Mouse (Mus musculus): ENCODE measurements around the gene Kremen1. TPM values are rescaled to one million over a fixed set of nuclear protein-coding genes. Genes with fewer than 3 reads are reported as not detected.

Kremen1 gene
- polyA plus RNA-seq, 1 experiment from 2014 or later, result 25.9 TPM

GRCm38 (mm10) chr11:5289826-5290580 is 28.6 kb upstream of the Kremen1 start:
- Histone ChIP-seq H3K9me3 (ENCODE audit: low read length) (no peaks in the 10 kb centered on the region), H3K9ac (replicated peaks; ENCODE audit: low read length) (no peak overlapping the region), H3K4me3 (ENCODE audit: low read length) (no peak overlapping the region), H3K4me2 (replicated peaks; ENCODE audit: low read depth, low read length) (no peak overlapping the region), H3K36me3 (ENCODE audit: insufficient read depth, low read length) (peaks cover 17% of the 10 kb centered on the region), H3K27me3 (ENCODE audit: insufficient read depth, low read length) (no peaks in the 10 kb centered on the region), H3K27ac (ENCODE audit: low read length) (no peak overlapping the region), H3K4me1 (ENCODE audit: insufficient read depth, low read length) (peaks cover 17% of the 10 kb centered on the region)
- 78% methylated on average over 4 of the region's 4 CpGs for WGBS
- no peak for ATAC-seq (ENCODE audit: low FRiP score, low TSS enrichment)

- Histone ChIP-seq H3K36me3 (ENCODE audit: insufficient read depth, low read length) (peaks cover 56% of the 10 kb centered on the region), H3K4me3 (ENCODE audit: low read length) (no peak overlapping the region), H3K4me1 (ENCODE audit: insufficient read depth, low read length) (no peaks in the 10 kb centered on the region), H3K27me3 (ENCODE audit: insufficient read depth, low read length) (no peaks in the 10 kb centered on the region), H3K9ac (replicated peaks; ENCODE audit: low read length) (no peak overlapping the region), H3K27ac (ENCODE audit: low read length) (no peak overlapping the region), H3K9me3 (ENCODE audit: low read length) (no peaks in the 10 kb centered on the region), H3K4me2 (replicated peaks; ENCODE audit: low read depth, low read length) (no peak overlapping the region)
- ATAC-seq (ENCODE audit: low FRiP score, low TSS enrichment), result no peak
- WGBS, result 93% methylated on average over 2 of the region's 2 CpGs
Measured at GRCm38 (mm10) chr11:5283987-5284386, 22.6 kb upstream of the Kremen1 start.

- Histone ChIP-seq H3K27ac (ENCODE audit: low read length) (no peak overlapping the region), H3K4me3 (ENCODE audit: low read length) (no peak overlapping the region), H3K27me3 (ENCODE audit: insufficient read depth, low read length) (no peaks in the 10 kb centered on the region), H3K4me1 (ENCODE audit: insufficient read depth, low read length) (no peaks in the 10 kb centered on the region), H3K4me2 (replicated peaks; ENCODE audit: low read depth, low read length) (no peak overlapping the region), H3K9me3 (ENCODE audit: low read length) (no peaks in the 10 kb centered on the region), H3K36me3 (ENCODE audit: insufficient read depth, low read length) (peaks cover 42% of the 10 kb centered on the region), H3K9ac (replicated peaks; ENCODE audit: low read length) (no peak overlapping the region)
- WGBS, result 95% methylated on average over 7 of the region's 7 CpGs
- no peak for ATAC-seq (ENCODE audit: low FRiP score, low TSS enrichment)
Measured at GRCm38 (mm10) chr11:5280932-5281331, 19.6 kb upstream of the Kremen1 start.

- no peak overlapping the region for H3K9ac ChIP-seq (replicated peaks; ENCODE audit: low read length)
- no peak overlapping the region for H3K4me3 ChIP-seq (ENCODE audit: low read length)
- peaks cover 31% of the 10 kb centered on the region for H3K36me3 ChIP-seq (ENCODE audit: insufficient read depth, low read length)
- H3K27me3 ChIP-seq (ENCODE audit: insufficient read depth, low read length), result no peaks in the 10 kb centered on the region
- WGBS, result 80% methylated on average over 2 of the region's 2 CpGs
- ATAC-seq (ENCODE audit: low FRiP score, low TSS enrichment), result no peak
- H3K4me2 ChIP-seq (replicated peaks; ENCODE audit: low read depth, low read length), result no peak overlapping the region
- no peaks in the 10 kb centered on the region; the same call in 1 of the 2 replicates for H3K4me1 ChIP-seq (ENCODE audit: insufficient read depth, low read length)
- H3K9me3 ChIP-seq (ENCODE audit: low read length), result no peaks in the 10 kb centered on the region
- no peak overlapping the region for H3K27ac ChIP-seq (ENCODE audit: low read length)
Measured at GRCm38 (mm10) chr11:5278463-5278862, 17.1 kb upstream of the Kremen1 start.

GRCm38 (mm10) chr11:5277307-5277971 is 16.1 kb upstream of the Kremen1 start:
- 81% methylated on average over 5 of the region's 5 CpGs for WGBS
- H3K4me1 ChIP-seq (ENCODE audit: insufficient read depth, low read length), result peaks cover 4% of the 10 kb centered on the region; the same call in 1 of the 2 replicates

GRCm38 (mm10) chr11:5275216-5275615 is 13.9 kb upstream of the Kremen1 start:
- no peak overlapping the region for H3K4me2 ChIP-seq (replicated peaks; ENCODE audit: low read depth, low read length)
- WGBS, result 76% methylated on average over 4 of the region's 4 CpGs
- H3K9ac ChIP-seq (replicated peaks; ENCODE audit: low read length), result no peak overlapping the region
- no peaks in the 10 kb centered on the region for H3K9me3 ChIP-seq (ENCODE audit: low read length)
- no peak overlapping the region for H3K27ac ChIP-seq (ENCODE audit: low read length)
- H3K4me1 ChIP-seq (ENCODE audit: insufficient read depth, low read length), result peaks cover 14% of the 10 kb centered on the region; the same call in 1 of the 2 replicates
- H3K4me3 ChIP-seq (ENCODE audit: low read length), result no peak overlapping the region
- no peak for ATAC-seq (ENCODE audit: low FRiP score, low TSS enrichment)
- H3K27me3 ChIP-seq (ENCODE audit: insufficient read depth, low read length), result no peaks in the 10 kb centered on the region
- 0 out of 2 replicates have a peak, but pooled peaks cover under 1% of the 10 kb centered on the region for H3K36me3 ChIP-seq (ENCODE audit: insufficient read depth, low read length)

More at GRCm38 (mm10) chr11:5277307-5277971, 16.1 kb upstream of the Kremen1 start:
- ATAC-seq (ENCODE audit: low FRiP score, low TSS enrichment), result no peak
- H3K36me3 ChIP-seq (ENCODE audit: insufficient read depth, low read length), result peaks cover 22% of the 10 kb centered on the region
- no peaks in the 10 kb centered on the region for H3K9me3 ChIP-seq (ENCODE audit: low read length)
- no peak overlapping the region for H3K4me3 ChIP-seq (ENCODE audit: low read length)
- H3K27ac ChIP-seq (ENCODE audit: low read length), result no peak overlapping the region
- H3K9ac ChIP-seq (replicated peaks; ENCODE audit: low read length), result no peak overlapping the region
- H3K4me2 ChIP-seq (replicated peaks; ENCODE audit: low read depth, low read length), result no peak overlapping the region
- H3K27me3 ChIP-seq (ENCODE audit: insufficient read depth, low read length), result no peaks in the 10 kb centered on the region

GRCm38 (mm10) chr11:5272536-5273234 is 11.3 kb upstream of the Kremen1 start:
- Histone ChIP-seq H3K9ac (replicated peaks; ENCODE audit: low read length) (no peak overlapping the region), H3K4me3 (ENCODE audit: low read length) (no peak overlapping the region), H3K9me3 (ENCODE audit: low read length) (no peaks in the 10 kb centered on the region), H3K36me3 (ENCODE audit: insufficient read depth, low read length) (no peaks in the 10 kb centered on the region), H3K4me1 (ENCODE audit: insufficient read depth, low read length) (peaks cover 14% of the 10 kb centered on the region; the same call in 1 of the 2 replicates), H3K4me2 (replicated peaks; ENCODE audit: low read depth, low read length) (no peak overlapping the region), H3K27me3 (ENCODE audit: insufficient read depth, low read length) (no peaks in the 10 kb centered on the region), H3K27ac (ENCODE audit: low read length) (no peak overlapping the region)
- 65% methylated on average over 8 of the region's 9 CpGs for WGBS
- ATAC-seq (ENCODE audit: low FRiP score, low TSS enrichment), result 0 out of 2 replicates have a peak, but pooled peaks have one; percentile 15

- ATAC-seq (ENCODE audit: low FRiP score, low TSS enrichment), result no peak
- Histone ChIP-seq H3K4me3 (ENCODE audit: low read length) (no peak overlapping the region), H3K4me2 (replicated peaks; ENCODE audit: low read depth, low read length) (no peak overlapping the region), H3K27me3 (ENCODE audit: insufficient read depth, low read length) (no peaks in the 10 kb centered on the region), H3K4me1 (ENCODE audit: insufficient read depth, low read length) (peaks cover 14% of the 10 kb centered on the region; the same call in 1 of the 2 replicates), H3K36me3 (ENCODE audit: insufficient read depth, low read length) (no peaks in the 10 kb centered on the region), H3K9me3 (ENCODE audit: low read length) (no peaks in the 10 kb centered on the region), H3K9ac (replicated peaks; ENCODE audit: low read length) (no peak overlapping the region), H3K27ac (ENCODE audit: low read length) (no peak overlapping the region)
- 63% methylated on average over 4 of the region's 4 CpGs for WGBS
Measured at GRCm38 (mm10) chr11:5272066-5272360, 10.7 kb upstream of the Kremen1 start.

GRCm38 (mm10) chr11:5271274-5272065 is 10.1 kb upstream of the Kremen1 start:
- Histone ChIP-seq H3K4me3 (ENCODE audit: low read length) (no peak overlapping the region), H3K9ac (replicated peaks; ENCODE audit: low read length) (no peak overlapping the region), H3K36me3 (ENCODE audit: insufficient read depth, low read length) (no peaks in the 10 kb centered on the region), H3K9me3 (ENCODE audit: low read length) (no peaks in the 10 kb centered on the region), H3K27ac (ENCODE audit: low read length) (peak overlapping the region; percentile 50), H3K4me1 (ENCODE audit: insufficient read depth, low read length) (peaks cover 14% of the 10 kb centered on the region; the same call in 1 of the 2 replicates), H3K27me3 (ENCODE audit: insufficient read depth, low read length) (no peaks in the 10 kb centered on the region), H3K4me2 (replicated peaks; ENCODE audit: low read depth, low read length) (no peak overlapping the region)
- 30% methylated on average over 9 of the region's 9 CpGs for WGBS
- no peak for ATAC-seq (ENCODE audit: low FRiP score, low TSS enrichment)

Measured in kidney, embryonic 16.5 days (tissue).